Mouse (Mus musculus): ENCODE measurements around the gene Znrf1.

The Znrf1 gene

GRCm38 (mm10) chr8:111596485-111596821, 60.6 kb downstream of the Znrf1 start:
- no peak for DNase-seq (ENCODE audit: low read depth, low spot score)

GRCm38 (mm10) chr8:111597310-111597709, 61.4 kb downstream of the Znrf1 start:
- peak; percentile 78 for DNase-seq (ENCODE audit: low read depth, low spot score)

GRCm38 (mm10) chr8:111599707-111600444, 64.0 kb downstream of the Znrf1 start:
- DNase-seq (ENCODE audit: low read depth, low spot score), result no peak

GRCm38 (mm10) chr8:111602050-111602449, 66.2 kb downstream of the Znrf1 start:
- DNase-seq (ENCODE audit: low read depth, low spot score), result no peak

GRCm38 (mm10) chr8:111604986-111605385, 69.1 kb downstream of the Znrf1 start:
- DNase-seq (ENCODE audit: low read depth, low spot score), result no peak

GRCm38 (mm10) chr8:111606961-111607360, 71.1 kb downstream of the Znrf1 start:
- no peak for DNase-seq (ENCODE audit: low read depth, low spot score)

GRCm38 (mm10) chr8:111607414-111607813, 71.5 kb downstream of the Znrf1 start:
- DNase-seq (ENCODE audit: low read depth, low spot score), result no peak

GRCm38 (mm10) chr8:111613181-111613580, 77.3 kb downstream of the Znrf1 start:
- DNase-seq (ENCODE audit: low read depth, low spot score), result no peak

- no peak for DNase-seq (ENCODE audit: low read depth, low spot score)
Observed at GRCm38 (mm10) chr8:111614786-111615701, 79.1 kb downstream of the Znrf1 start.

- no peak for DNase-seq (ENCODE audit: low read depth, low spot score)
Observed at GRCm38 (mm10) chr8:111617812-111618211, 81.9 kb downstream of the Znrf1 start.

GRCm38 (mm10) chr8:111618273-111618672, 82.4 kb downstream of the Znrf1 start:
- no peak for DNase-seq (ENCODE audit: low read depth, low spot score)

- DNase-seq (ENCODE audit: low read depth, low spot score), result no peak
Observed at GRCm38 (mm10) chr8:111619936-111620335, 84.0 kb downstream of the Znrf1 start.

- no peak for DNase-seq (ENCODE audit: low read depth, low spot score)
Observed at GRCm38 (mm10) chr8:111622104-111622503, 86.2 kb downstream of the Znrf1 start.

GRCm38 (mm10) chr8:111622553-111622952, 86.7 kb downstream of the Znrf1 start:
- no peak for DNase-seq (ENCODE audit: low read depth, low spot score)

- DNase-seq (ENCODE audit: low read depth, low spot score), result no peak
Observed at GRCm38 (mm10) chr8:111624081-111624852, 88.4 kb downstream of the Znrf1 start.

- no peak for DNase-seq (ENCODE audit: low read depth, low spot score)
Observed at GRCm38 (mm10) chr8:111624853-111625221, 88.9 kb downstream of the Znrf1 start.

- DNase-seq (ENCODE audit: low read depth, low spot score), result peak; percentile 75
Observed at GRCm38 (mm10) chr8:111625694-111626527, 90.0 kb downstream of the Znrf1 start.

GRCm38 (mm10) chr8:111626528-111626820, 90.6 kb downstream of the Znrf1 start:
- DNase-seq (ENCODE audit: low read depth, low spot score), result no peak

- no peak for DNase-seq (ENCODE audit: low read depth, low spot score)
Observed at GRCm38 (mm10) chr8:111626933-111627332, 91.0 kb downstream of the Znrf1 start.

GRCm38 (mm10) chr8:111627923-111628322, 92.0 kb downstream of the Znrf1 start:
- no peak for DNase-seq (ENCODE audit: low read depth, low spot score)

- DNase-seq (ENCODE audit: low read depth, low spot score), result no peak
Observed at GRCm38 (mm10) chr8:111628401-111628800, 92.5 kb downstream of the Znrf1 start.
